Mouse (Mus musculus) duodenum, adult 2 months (tissue): ENCODE measurements around the gene Mup3. TPM values are rescaled to one million over a fixed set of nuclear protein-coding genes. Genes with fewer than 3 reads are reported as not detected.

Experiments
- polyA plus RNA-seq: library from polyadenylated mRNA; depleted of rRNA; stranded (reverse); fragments of >200 nt; gene quantifications from 2 replicates; pipeline ENCODE4 v1.2.3, GENCODE M21; 2012; ENCODE audit warnings: low replicate concordance; rRNA removed

The Mup3 gene
- 0.28 TPM in 1 of 2 replicates, not detected in the other for polyA plus RNA-seq

GRCm38 (mm10) chr4:62087241-62087640, at the start of gene Mup3:
Mup3 (minus strand) TSS chr4:62087342.

DNA sequence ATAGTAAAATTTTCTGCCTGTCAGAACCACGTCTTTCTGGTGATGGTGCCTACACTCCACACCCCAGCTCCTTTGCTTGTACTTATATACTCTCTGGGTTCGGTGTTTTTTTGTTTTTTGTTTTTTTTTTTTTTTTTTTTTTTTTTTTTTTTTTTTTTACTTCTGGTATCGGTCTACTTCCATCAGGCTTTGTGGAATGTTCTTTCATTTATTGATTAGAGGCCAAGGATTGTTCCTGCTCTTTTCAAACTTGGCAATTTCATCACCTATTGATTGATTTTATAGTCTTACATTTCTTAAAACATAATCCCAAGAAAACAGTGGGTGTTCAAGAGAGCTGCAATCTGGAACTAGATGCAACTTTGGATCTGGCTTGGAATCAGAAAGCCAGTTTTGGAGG, 33.1 kb downstream of the Mup3 start, which contains the start of gene Mup20:
TSS of gene Mup20 (minus strand) at position 101 of the 400 bp plus-strand sequence.

Other genes starting within 250 kb of the Mup3 start
- not detected in 2 replicates for gene Mup20, start 33.2 kb downstream of the Mup3 start, polyA plus RNA-seq
- not detected in 2 replicates for gene Mup21, start 63.5 kb upstream of the Mup3 start, polyA plus RNA-seq
- 0.02 TPM in 1 of 2 replicates, not detected in the other for gene Zfp37, start 143.7 kb upstream of the Mup3 start, polyA plus RNA-seq
- 7.7 and 9.7 TPM in 2 replicates for gene Slc31a2, start 175.2 kb upstream of the Mup3 start, polyA plus RNA-seq